Mouse (Mus musculus): ENCODE measurements around the gene D330045A20Rik. TPM values are rescaled to one million over a fixed set of nuclear protein-coding genes. Genes with fewer than 3 reads are reported as not detected.
"Not testable (repeated sequence)": the region's sequence is repeated elsewhere in the genome, so short reads cannot be mapped to it uniquely, and the experiment has no call there.

D330045A20Rik gene
- 2.4 and 2.8 TPM in 2 replicates for polyA plus RNA-seq (2014; fragmentation: Nextera tagmentation; extraction: Ambion mirVana)

GRCm38 (mm10) chrX:139480022-139480894 is at the start of gene D330045A20Rik:
TSS of gene D330045A20Rik (plus strand) at chrX:139480367.
- 22% methylated on average over 24 of the region's 28 CpGs for WGBS
- Histone ChIP-seq H3K9me3 (ENCODE audit: control insufficient read depth, low read length) (no peaks in the 10 kb centered on the region), H3K27ac (ENCODE audit: low read depth, low read length) (no peak within 1 kb of the TSS), H3K4me2 (replicated peaks; ENCODE audit: low read depth, low read length) (peak within 1 kb of the TSS; percentile 32), H3K9ac (ENCODE audit: low read depth, low read length) (peak within 1 kb of the TSS; percentile 15; the same call in 1 of the 2 replicates), H3K4me3 (ENCODE audit: low read depth, low read length) (peak within 1 kb of the TSS; percentile 27), H3K4me1 (replicated peaks; ENCODE audit: control insufficient read depth, insufficient read depth, low read length) (no peaks in the 10 kb centered on the region), H3K36me3 (ENCODE audit: control insufficient read depth, insufficient read depth, low read length) (no peaks in the 10 kb centered on the region), H3K27me3 (ENCODE audit: control insufficient read depth, insufficient read depth, low read length) (0 out of 2 replicates have a peak, but pooled peaks cover 2% of the 10 kb centered on the region)
- DNase-seq (ENCODE audit: low spot score) (peak; percentile 44), ATAC-seq (ENCODE audit: low FRiP score) (peak; percentile 82)

GRCm38 (mm10) chrX:139432550-139432949 is 47.6 kb upstream of the D330045A20Rik start:
- Histone ChIP-seq H3K4me3 (ENCODE audit: low read depth, low read length) (no peak overlapping the region), H3K27me3 (ENCODE audit: control insufficient read depth, insufficient read depth, low read length) (no peaks in the 10 kb centered on the region), H3K4me1 (replicated peaks; ENCODE audit: control insufficient read depth, insufficient read depth, low read length) (no peaks in the 10 kb centered on the region), H3K36me3 (ENCODE audit: control insufficient read depth, insufficient read depth, low read length) (no peaks in the 10 kb centered on the region), H3K4me2 (replicated peaks; ENCODE audit: low read depth, low read length) (no peak overlapping the region), H3K9ac (ENCODE audit: low read depth, low read length) (no peak overlapping the region), H3K27ac (ENCODE audit: low read depth, low read length) (no peak overlapping the region), H3K9me3 (ENCODE audit: control insufficient read depth, low read length) (no peaks in the 10 kb centered on the region)
- ATAC-seq (ENCODE audit: low FRiP score) (no peak), DNase-seq (ENCODE audit: low spot score) (no peak)
- WGBS = 73% methylated on average over 2 of the region's 2 CpGs

- ATAC-seq (ENCODE audit: low FRiP score) (no peak), DNase-seq (ENCODE audit: low spot score) (no peak)
- H3K36me3 ChIP-seq (ENCODE audit: control insufficient read depth, insufficient read depth, low read length) = no peaks in the 10 kb centered on the region
- H3K4me3 ChIP-seq (ENCODE audit: low read depth, low read length) = no peak overlapping the region
- no peaks in the 10 kb centered on the region for H3K9me3 ChIP-seq (ENCODE audit: control insufficient read depth, low read length)
- WGBS = 59% methylated on average over 2 of the region's 2 CpGs
- no peak overlapping the region for H3K9ac ChIP-seq (ENCODE audit: low read depth, low read length)
- no peak overlapping the region for H3K27ac ChIP-seq (ENCODE audit: low read depth, low read length)
- no peak overlapping the region for H3K4me2 ChIP-seq (replicated peaks; ENCODE audit: low read depth, low read length)
- H3K4me1 ChIP-seq (replicated peaks; ENCODE audit: control insufficient read depth, insufficient read depth, low read length) = no peaks in the 10 kb centered on the region
- H3K27me3 ChIP-seq (ENCODE audit: control insufficient read depth, insufficient read depth, low read length) = no peaks in the 10 kb centered on the region
These were observed 45.0 kb upstream of the D330045A20Rik start for GRCm38 (mm10) chrX:139435202-139435601.

- H3K27me3 ChIP-seq (ENCODE audit: control insufficient read depth, insufficient read depth, low read length); H3K27ac ChIP-seq (ENCODE audit: low read depth, low read length); H3K9me3 ChIP-seq (ENCODE audit: control insufficient read depth, low read length); ATAC-seq (ENCODE audit: low FRiP score); H3K4me3 ChIP-seq (ENCODE audit: low read depth, low read length); H3K4me2 ChIP-seq (replicated peaks; ENCODE audit: low read depth, low read length); H3K9ac ChIP-seq (ENCODE audit: low read depth, low read length); DNase-seq (ENCODE audit: low spot score); H3K36me3 ChIP-seq (ENCODE audit: control insufficient read depth, insufficient read depth, low read length); H3K4me1 ChIP-seq (replicated peaks; ENCODE audit: control insufficient read depth, insufficient read depth, low read length): not testable (repeated sequence)
- 90% methylated on average over 22 of the region's 22 CpGs for WGBS
These were observed 39.1 kb upstream of the D330045A20Rik start for GRCm38 (mm10) chrX:139441057-139441456.

GRCm38 (mm10) chrX:139456812-139457211 is 23.4 kb upstream of the D330045A20Rik start:
- ATAC-seq (ENCODE audit: low FRiP score) = no peak
- no peak overlapping the region for H3K4me3 ChIP-seq (ENCODE audit: low read depth, low read length)
- H3K9me3 ChIP-seq (ENCODE audit: control insufficient read depth, low read length) = no peaks in the 10 kb centered on the region
- 62% methylated on average over 2 of the region's 2 CpGs for WGBS
- H3K4me2 ChIP-seq (replicated peaks; ENCODE audit: low read depth, low read length) = no peak overlapping the region
- no peak for DNase-seq (ENCODE audit: low spot score)
- no peak overlapping the region for H3K27ac ChIP-seq (ENCODE audit: low read depth, low read length)
- H3K9ac ChIP-seq (ENCODE audit: low read depth, low read length) = no peak overlapping the region
- H3K4me1 ChIP-seq (replicated peaks; ENCODE audit: control insufficient read depth, insufficient read depth, low read length) = no peaks in the 10 kb centered on the region
- H3K36me3 ChIP-seq (ENCODE audit: control insufficient read depth, insufficient read depth, low read length) = no peaks in the 10 kb centered on the region
- no peaks in the 10 kb centered on the region for H3K27me3 ChIP-seq (ENCODE audit: control insufficient read depth, insufficient read depth, low read length)

GRCm38 (mm10) chrX:139482083-139482482 is 1.9 kb downstream of the D330045A20Rik start:
- H3K36me3 ChIP-seq (ENCODE audit: control insufficient read depth, insufficient read depth, low read length) = no peaks in the 10 kb centered on the region
- no peak overlapping the region for H3K9ac ChIP-seq (ENCODE audit: low read depth, low read length)
- 0 out of 2 replicates have a peak, but pooled peaks cover 2% of the 10 kb centered on the region for H3K27me3 ChIP-seq (ENCODE audit: control insufficient read depth, insufficient read depth, low read length)
- no peak for ATAC-seq (ENCODE audit: low FRiP score)
- DNase-seq (ENCODE audit: low spot score) = no peak
- no peak overlapping the region for H3K4me3 ChIP-seq (ENCODE audit: low read depth, low read length)
- H3K9me3 ChIP-seq (ENCODE audit: control insufficient read depth, low read length) = no peaks in the 10 kb centered on the region
- no peaks in the 10 kb centered on the region for H3K4me1 ChIP-seq (replicated peaks; ENCODE audit: control insufficient read depth, insufficient read depth, low read length)
- 72% methylated on average over 7 of the region's 7 CpGs for WGBS
- H3K27ac ChIP-seq (ENCODE audit: low read depth, low read length) = no peak overlapping the region
- H3K4me2 ChIP-seq (replicated peaks; ENCODE audit: low read depth, low read length) = no peak overlapping the region

- no peak overlapping the region for H3K4me3 ChIP-seq (ENCODE audit: low read depth, low read length)
- ATAC-seq (ENCODE audit: low FRiP score) (no peak), DNase-seq (ENCODE audit: low spot score) (no peak)
- WGBS = 81% methylated on average over 1 of the region's 1 CpGs
- no peak overlapping the region for H3K9ac ChIP-seq (ENCODE audit: low read depth, low read length)
- H3K27me3 ChIP-seq (ENCODE audit: control insufficient read depth, insufficient read depth, low read length) = 0 out of 2 replicates have a peak, but pooled peaks cover 2% of the 10 kb centered on the region
- H3K4me1 ChIP-seq (replicated peaks; ENCODE audit: control insufficient read depth, insufficient read depth, low read length) = no peaks in the 10 kb centered on the region
- no peaks in the 10 kb centered on the region for H3K36me3 ChIP-seq (ENCODE audit: control insufficient read depth, insufficient read depth, low read length)
- H3K4me2 ChIP-seq (replicated peaks; ENCODE audit: low read depth, low read length) = no peak overlapping the region
- no peak overlapping the region for H3K27ac ChIP-seq (ENCODE audit: low read depth, low read length)
- no peaks in the 10 kb centered on the region for H3K9me3 ChIP-seq (ENCODE audit: control insufficient read depth, low read length)
These were observed 4.8 kb downstream of the D330045A20Rik start for GRCm38 (mm10) chrX:139484974-139485373.

GRCm38 (mm10) chrX:139516156-139516555 is 36.0 kb downstream of the D330045A20Rik start:
- Histone ChIP-seq H3K9ac (ENCODE audit: low read depth, low read length) (no peak overlapping the region), H3K27me3 (ENCODE audit: control insufficient read depth, insufficient read depth, low read length) (no peaks in the 10 kb centered on the region), H3K4me2 (replicated peaks; ENCODE audit: low read depth, low read length) (no peak overlapping the region), H3K36me3 (ENCODE audit: control insufficient read depth, insufficient read depth, low read length) (no peaks in the 10 kb centered on the region), H3K4me3 (ENCODE audit: low read depth, low read length) (no peak overlapping the region), H3K9me3 (ENCODE audit: control insufficient read depth, low read length) (no peaks in the 10 kb centered on the region), H3K27ac (ENCODE audit: low read depth, low read length) (no peak overlapping the region), H3K4me1 (replicated peaks; ENCODE audit: control insufficient read depth, insufficient read depth, low read length) (no peaks in the 10 kb centered on the region)
- WGBS = 92% methylated on average over 2 of the region's 2 CpGs
- ATAC-seq (ENCODE audit: low FRiP score) (no peak), DNase-seq (ENCODE audit: low spot score) (no peak)

GRCm38 (mm10) chrX:139519251-139519650 is 39.1 kb downstream of the D330045A20Rik start:
- H3K9ac ChIP-seq (ENCODE audit: low read depth, low read length) = no peak overlapping the region
- no peak for ATAC-seq (ENCODE audit: low FRiP score)
- no peak overlapping the region for H3K4me3 ChIP-seq (ENCODE audit: low read depth, low read length)
- WGBS = 85% methylated on average over 2 of the region's 2 CpGs
- no peak overlapping the region for H3K27ac ChIP-seq (ENCODE audit: low read depth, low read length)
- H3K4me2 ChIP-seq (replicated peaks; ENCODE audit: low read depth, low read length) = no peak overlapping the region
- H3K36me3 ChIP-seq (ENCODE audit: control insufficient read depth, insufficient read depth, low read length) = no peaks in the 10 kb centered on the region
- no peaks in the 10 kb centered on the region for H3K4me1 ChIP-seq (replicated peaks; ENCODE audit: control insufficient read depth, insufficient read depth, low read length)
- no peaks in the 10 kb centered on the region for H3K27me3 ChIP-seq (ENCODE audit: control insufficient read depth, insufficient read depth, low read length)
- no peak for DNase-seq (ENCODE audit: low spot score)
- H3K9me3 ChIP-seq (ENCODE audit: control insufficient read depth, low read length) = no peaks in the 10 kb centered on the region
